8 mouse cellular contexts compared by ENCODE assay signal in genomic region chr5:136953015-136953414, GRCm38 (mm10). TPM values are rescaled to one million over a fixed set of nuclear protein-coding genes. Genes with fewer than 3 reads are reported as not detected.
DNase-seq lines count a peak whose midpoint lies in the region; ATAC-seq and TF ChIP-seq lines count a peak whose summit lies in the region.

Gene Fis1 (plus strand): TSS chr5:136953275.

- POLR2A ChIA-PET in Patski (lab: Charles Lee), result interaction anchor here (0.6 to 3.2 kb wide), 5 partner anchors 9 to 958 kb away, joined by 3 to 15 read pairs (median 4); no protein-coding TSS in a partner anchor

- peak within 1 kb of the TSS; percentile 81 for H3K9ac ChIP-seq in hindbrain, embryonic 14.5 days

- H3K4me3 ChIP-seq in hindbrain, embryonic 14.5 days (replicated peaks; ENCODE audit: low read length), result peak within 1 kb of the TSS; percentile 62

- H3K9me3 ChIP-seq in hindbrain, embryonic 14.5 days (ENCODE audit: control insufficient read depth, low read length), result no peaks in the 10 kb centered on the region

- peak; percentile 99 for ATAC-seq in Patski
- peak; percentile 97 for ATAC-seq in hindbrain, embryonic 14.5 days (ENCODE audit: low FRiP score)

- H3K27me3 ChIP-seq in Patski, result no peaks in the 10 kb centered on the region
- no peaks in the 10 kb centered on the region for H3K27me3 ChIP-seq in hindbrain, embryonic 14.5 days (ENCODE audit: control insufficient read depth, insufficient read depth, low read length)

- under 1% methylated on average over 23 of the region's 23 CpGs for WGBS in hindbrain, embryonic 14.5 days

- H3K36me3 ChIP-seq in hindbrain, embryonic 14.5 days (replicated peaks; ENCODE audit: control insufficient read depth, insufficient read depth), result peaks cover 13% of the 10 kb centered on the region

- CTCF ChIA-PET in Patski (lab: Charles Lee), result interaction anchor here (0.9 to 6.1 kb wide), 5 partner anchors 9 to 17 kb away, joined by 3 to 37 read pairs (median 9); partner anchors contain the start of gene Cldn15

- peak within 1 kb of the TSS; percentile 74 for H3K27ac ChIP-seq in hindbrain, embryonic 14.5 days

- peak; percentile 97 for DNase-seq in Patski (ENCODE audit: low read depth, low spot score)
- peak; percentile 97 for DNase-seq in cerebellum, postnatal 14 days
- DNase-seq in frontal cortex, postnatal 25 days (ENCODE audit: low spot score in 2 of 2), result peak; percentile 86 to 88
- peak; percentile 93 for DNase-seq in hindbrain, embryonic 14.5 days (ENCODE audit: low spot score)
- DNase-seq in layer of hippocampus, postnatal 36 days, result peak; percentile 95
- DNase-seq in lung, postnatal 36 days, result peak; percentile 98
- DNase-seq in retina, postnatal 1 day, result peak; percentile 99
- peak; percentile 93 to 94 for DNase-seq in urinary bladder, adult 18-20 months (ENCODE audit: low spot score in 2 of 2)

- TF ChIP-seq CTCF in Patski (IDR thresholded peaks at IDR 0.05), result no peak

- in situ Hi-C loops in Patski (cut with MboI; ENCODE audit: low pct_unique_long_range_greater_than_20kb), result no loop called here

- peaks cover 25% of the 10 kb centered on the region for H3K4me1 ChIP-seq in hindbrain, embryonic 14.5 days (replicated peaks; ENCODE audit: control insufficient read depth, insufficient read depth, low read length)

- peak within 1 kb of the TSS; percentile 73 for H3K4me2 ChIP-seq in hindbrain, embryonic 14.5 days (replicated peaks)

RNA-seq across cellular contexts. Expression of gene Fis1, which starts in this region (rescaled TPM):
- 280 TPM for polyA plus RNA-seq in Patski (2021)
- polyA plus RNA-seq in hindbrain, embryonic 14.5 days (2014; fragmentation: Nextera tagmentation; extraction: Ambion mirVana), result 391 and 425 TPM in 2 replicates
- 100 to 1,000 TPM; 222 to 225 TPM for total RNA-seq in layer of hippocampus, postnatal 36 days (2021)

Comparison
In these comparisons a context has a peak if more than half of its experiments do, and no peak if none do; other contexts are left out.
1. Peak in every context shown above with its lines: DNase-seq, ATAC-seq, H3K4me3 ChIP-seq and H3K27ac ChIP-seq.